Mouse (Mus musculus) cortical plate, adult 2 months (tissue): ENCODE measurements around the gene Tex264. TPM values are rescaled to one million over a fixed set of nuclear protein-coding genes. Genes with fewer than 3 reads are reported as not detected.
"Not testable (repeated sequence)": the region's sequence is repeated elsewhere in the genome, so short reads cannot be mapped to it uniquely, and the experiment has no call there.

Experiments used
- H3K27ac ChIP-seq: fragments of 200-500 bp; 2 replicates; pipeline ENCODE4 v1.5.1; 2012; ENCODE audit warnings: low read length, control low read depth, inconsistent platforms; ENCODE audit not compliant: insufficient read depth
- H3K4me1 ChIP-seq: fragments of 200-500 bp; 2 replicates; pipeline ENCODE4 v1.6.1; 2011; ENCODE audit warnings: low read length; ENCODE audit not compliant: control insufficient read depth, insufficient read depth
- H3K4me3 ChIP-seq: fragments of 200-500 bp; 2 replicates; pipeline ENCODE4 v1.5.1; 2011; ENCODE audit warnings: mild to moderate bottlenecking, low read length, control low read depth; ENCODE audit not compliant: insufficient read depth
- CTCF ChIP-seq: fragments of 200-500 bp; IDR thresholded peaks from 2 replicates; pipeline ENCODE4 v1.5.1; 2011; ENCODE audit warnings: mild to moderate bottlenecking, control low read depth, low read length; ENCODE audit not compliant: insufficient read depth; ENCODE audit errors: extremely low read depth
- POLR2A ChIP-seq: fragments of 200-500 bp; IDR thresholded peaks from 2 replicates; pipeline ENCODE4 v1.6.1; 2011; ENCODE audit warnings: mild to moderate bottlenecking, low read length, control low read depth; ENCODE audit not compliant: insufficient read depth; ENCODE audit errors: extremely low read depth
- polyA plus RNA-seq: library from polyadenylated mRNA; depleted of rRNA; stranded (reverse); fragments of >200 nt; gene quantifications from 2 replicates; pipeline ENCODE4 v1.2.3, GENCODE M21; 2012

The Tex264 gene
- polyA plus RNA-seq, 1 experiment = 109 TPM

DNA sequence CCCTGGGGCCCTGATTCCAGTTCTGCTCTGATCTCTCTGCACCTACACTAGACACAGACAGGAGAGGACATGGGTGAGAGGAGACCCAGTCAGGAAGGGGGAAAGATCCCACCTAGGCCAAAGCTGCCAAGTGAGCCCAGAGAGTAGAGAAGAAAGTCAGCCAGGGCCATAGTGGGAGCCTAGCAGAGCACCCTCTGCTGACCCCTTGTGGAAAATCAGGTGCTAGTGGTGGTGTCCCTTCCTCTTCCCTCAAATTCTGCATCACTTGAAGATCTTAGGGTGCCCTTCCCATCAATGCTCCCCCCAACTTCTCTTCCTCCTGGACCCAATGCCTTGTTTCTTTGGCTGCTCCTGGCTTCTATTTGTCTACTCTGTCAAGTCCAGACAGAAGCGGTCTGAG is 33.0 kb downstream of the Tex264 start:
- TF ChIP-seq CTCF (peak; percentile 51), POLR2A (no peak)
- peak overlapping the region; percentile 12; the same call in 1 of the 2 replicates for H3K4me3 ChIP-seq
- H3K4me1 ChIP-seq = peaks cover 7% of the 10 kb centered on the region; the same call in 1 of the 2 replicates
- H3K27ac ChIP-seq = no peak overlapping the region

DNA sequence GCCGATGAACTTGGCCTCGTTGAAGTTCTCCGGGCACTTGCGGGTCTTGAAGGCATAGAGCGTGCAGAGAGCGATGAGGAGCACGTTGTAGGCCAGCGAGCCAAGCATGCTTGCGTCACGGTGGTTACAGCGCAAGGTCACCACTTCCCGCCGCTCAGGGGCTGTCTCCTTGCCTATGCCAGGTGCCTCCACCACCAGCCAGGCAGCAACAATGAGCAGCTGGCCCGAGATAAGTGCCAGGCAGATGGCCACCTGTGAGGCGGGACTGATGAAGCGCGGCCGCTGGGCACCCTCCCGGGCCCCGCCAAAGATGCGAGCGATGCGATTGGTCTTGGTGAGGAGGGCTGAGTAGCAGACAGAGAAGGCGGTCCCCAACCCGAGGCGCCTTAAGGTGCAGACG is 38.5 kb downstream of the Tex264 start:
- Histone ChIP-seq H3K4me1 (peaks cover 3% of the 10 kb centered on the region; the same call in 1 of the 2 replicates), H3K27ac (no peak overlapping the region), H3K4me3 (no peak overlapping the region)
- no peak for TF ChIP-seq POLR2A
- no peak for TF ChIP-seq CTCF

DNA sequence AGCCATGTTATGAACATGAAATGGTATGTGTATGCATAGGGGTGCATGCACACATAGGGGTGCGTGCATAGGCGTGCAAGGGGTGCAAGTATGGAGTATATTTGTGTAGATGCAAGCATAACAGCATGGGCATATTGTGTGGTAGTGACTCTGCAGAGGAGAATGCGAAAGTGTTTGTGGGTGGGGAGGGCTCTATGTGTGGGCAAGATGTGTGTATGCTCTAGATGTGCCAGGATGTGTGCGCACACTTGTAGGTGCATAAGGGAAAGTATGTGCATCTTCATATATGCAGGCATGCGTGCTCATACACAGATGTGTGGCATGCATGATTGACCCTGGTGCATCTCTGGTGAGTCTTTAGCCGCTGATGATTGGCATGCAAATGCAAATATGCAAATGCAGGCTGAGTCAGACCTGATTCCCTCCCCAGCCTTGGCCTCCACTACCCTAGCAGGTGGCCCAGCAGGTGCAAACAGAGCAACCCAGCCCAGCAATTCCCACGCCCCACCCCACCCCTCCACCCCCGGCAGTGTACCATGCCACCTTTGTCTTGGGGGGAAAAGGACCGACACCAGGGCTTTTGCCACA is 39.9 kb downstream of the Tex264 start:
- Histone ChIP-seq H3K27ac (no peak overlapping the region), H3K4me1 (peaks cover 3% of the 10 kb centered on the region; the same call in 1 of the 2 replicates), H3K4me3 (no peak overlapping the region)
- TF ChIP-seq CTCF (no peak), POLR2A (no peak)

DNA sequence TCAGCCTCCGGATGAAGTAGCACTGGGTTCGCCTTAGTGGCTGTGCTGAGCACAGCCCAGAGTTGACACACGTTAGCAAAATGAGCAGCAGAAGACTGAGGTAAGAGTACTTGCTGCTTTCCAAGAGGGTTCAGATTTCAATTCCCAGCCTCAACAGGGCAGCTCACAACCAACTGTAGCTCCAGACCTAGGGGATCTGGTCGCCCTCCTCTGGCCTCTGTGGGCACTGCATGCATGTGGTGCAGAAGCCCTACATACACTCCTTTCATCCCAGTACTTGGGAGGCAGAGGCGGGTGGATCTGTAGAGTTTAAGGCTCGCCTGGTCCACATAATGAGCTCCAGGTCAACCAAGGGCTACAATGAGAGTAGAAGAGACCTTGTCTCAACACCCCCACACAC is 41.9 kb downstream of the Tex264 start:
- peaks cover 3% of the 10 kb centered on the region; the same call in 1 of the 2 replicates for H3K4me1 ChIP-seq
- H3K4me3 ChIP-seq = no peak overlapping the region
- TF ChIP-seq CTCF = 0 out of 2 replicates have a peak, but pooled peaks have one; percentile 31
- TF ChIP-seq POLR2A = no peak
- H3K27ac ChIP-seq = no peak overlapping the region

DNA sequence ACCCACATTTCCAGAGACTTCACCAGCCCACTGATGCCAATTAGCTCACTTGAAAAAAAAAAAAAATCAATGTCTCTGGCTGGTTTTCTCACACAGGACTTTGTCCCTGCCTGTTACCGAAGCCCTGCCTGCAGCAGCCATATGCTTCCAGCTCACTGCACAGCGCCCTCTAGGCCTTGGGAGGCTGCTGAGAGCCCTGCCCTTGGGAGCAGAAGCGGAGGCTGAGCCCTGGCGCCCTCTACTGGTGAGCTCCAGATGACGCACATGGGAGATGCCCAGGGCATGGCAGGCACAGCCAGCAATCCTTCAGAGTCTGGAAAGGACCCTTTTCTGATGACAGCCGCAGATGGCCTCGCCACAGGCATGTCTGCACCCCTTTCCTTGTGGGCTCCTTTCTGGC is 42.6 kb downstream of the Tex264 start:
- peaks cover 3% of the 10 kb centered on the region; the same call in 1 of the 2 replicates for H3K4me1 ChIP-seq
- H3K27ac ChIP-seq = no peak overlapping the region
- H3K4me3 ChIP-seq = no peak overlapping the region
- no peak for TF ChIP-seq POLR2A
- TF ChIP-seq CTCF = peak; percentile 85

DNA sequence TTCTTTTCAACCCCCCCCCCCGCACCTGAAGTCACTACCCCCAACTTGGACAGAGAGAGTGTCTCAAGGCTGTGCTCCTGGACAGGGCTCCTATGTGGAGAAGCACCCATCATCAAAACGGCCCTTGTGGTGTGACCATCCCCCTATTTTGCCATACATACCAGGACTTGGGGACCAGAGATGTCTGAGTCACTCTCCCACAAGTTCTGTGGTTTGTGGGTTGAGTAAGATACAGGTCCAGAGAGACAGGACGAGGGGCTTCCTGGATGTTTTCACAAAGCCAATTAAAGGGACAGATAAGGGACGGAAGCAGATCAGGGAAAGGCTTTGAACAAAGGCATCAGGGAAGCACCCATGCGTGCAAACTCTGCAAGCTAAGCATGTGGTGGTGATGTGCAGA is 44.4 kb downstream of the Tex264 start:
- H3K27ac ChIP-seq = no peak overlapping the region
- peaks cover 3% of the 10 kb centered on the region; the same call in 1 of the 2 replicates for H3K4me1 ChIP-seq
- no peak overlapping the region for H3K4me3 ChIP-seq
- TF ChIP-seq CTCF = no peak
- TF ChIP-seq POLR2A = no peak

DNA sequence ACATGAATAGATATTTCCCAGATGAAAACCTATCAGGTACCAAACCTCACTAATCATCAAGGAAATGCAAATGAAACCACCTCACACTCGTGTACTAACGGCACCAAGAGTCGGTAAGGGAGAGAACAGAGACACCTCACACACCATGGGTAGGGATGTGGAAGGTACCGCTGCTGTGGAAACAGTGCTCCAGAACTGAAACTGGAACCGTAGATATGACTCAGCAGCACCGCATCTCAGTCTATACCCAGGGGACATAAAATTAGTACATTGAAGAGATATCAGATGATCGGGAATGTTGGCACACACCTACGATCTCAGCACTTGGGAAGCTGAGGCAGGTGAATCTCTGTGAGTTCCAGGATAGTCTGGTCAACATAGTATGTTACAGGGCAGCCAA is 47.6 kb downstream of the Tex264 start:
- no peak overlapping the region for H3K27ac ChIP-seq
- no peaks in the 10 kb centered on the region for H3K4me1 ChIP-seq
- no peak overlapping the region for H3K4me3 ChIP-seq
- TF ChIP-seq POLR2A (no peak), CTCF (no peak)

DNA sequence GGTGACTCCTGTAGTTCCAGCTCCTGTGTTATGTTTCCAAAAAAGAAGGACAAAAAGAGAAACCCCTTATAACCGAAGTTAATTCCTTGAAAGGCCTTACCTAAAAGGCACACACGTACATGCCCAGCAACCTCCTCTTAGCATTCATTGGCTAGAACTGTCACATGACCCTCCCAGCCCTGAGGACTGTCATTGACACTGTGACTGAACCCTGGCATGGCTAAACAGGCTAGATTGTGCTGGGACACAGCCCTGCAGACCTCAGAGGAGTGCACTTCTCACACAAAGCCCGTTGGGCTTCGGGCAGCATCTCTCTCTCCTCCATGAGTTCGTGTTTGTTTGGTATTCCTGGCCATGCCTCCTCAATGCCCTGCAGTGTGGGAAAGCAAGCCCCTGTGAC is 53.5 kb downstream of the Tex264 start:
- TF ChIP-seq POLR2A (no peak), CTCF (no peak)
- H3K4me1 ChIP-seq = no peaks in the 10 kb centered on the region
- no peak overlapping the region for H3K27ac ChIP-seq
- H3K4me3 ChIP-seq = no peak overlapping the region

DNA sequence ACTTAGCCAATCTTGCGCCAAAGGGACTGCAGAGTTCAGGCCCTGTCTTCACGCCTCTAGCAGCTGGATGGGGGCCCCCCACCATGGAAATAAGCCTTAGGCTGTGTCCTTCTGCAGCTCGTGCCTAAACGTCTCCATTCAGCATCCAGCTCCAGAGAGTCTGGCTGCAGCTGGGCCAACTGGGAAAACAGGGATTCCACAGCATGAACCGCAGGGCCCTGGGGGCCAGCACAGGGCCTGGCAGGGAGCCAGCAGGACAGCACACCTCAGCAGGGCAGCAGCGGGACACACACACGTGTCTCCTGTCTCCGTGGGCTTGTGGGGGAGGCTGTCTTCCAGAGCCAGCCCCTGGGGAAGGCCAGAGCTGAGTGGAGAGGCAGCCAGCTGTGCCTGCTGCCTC is 57.9 kb downstream of the Tex264 start:
- H3K4me3 ChIP-seq, H3K27ac ChIP-seq, H3K4me1 ChIP-seq: not testable (repeated sequence)

DNA sequence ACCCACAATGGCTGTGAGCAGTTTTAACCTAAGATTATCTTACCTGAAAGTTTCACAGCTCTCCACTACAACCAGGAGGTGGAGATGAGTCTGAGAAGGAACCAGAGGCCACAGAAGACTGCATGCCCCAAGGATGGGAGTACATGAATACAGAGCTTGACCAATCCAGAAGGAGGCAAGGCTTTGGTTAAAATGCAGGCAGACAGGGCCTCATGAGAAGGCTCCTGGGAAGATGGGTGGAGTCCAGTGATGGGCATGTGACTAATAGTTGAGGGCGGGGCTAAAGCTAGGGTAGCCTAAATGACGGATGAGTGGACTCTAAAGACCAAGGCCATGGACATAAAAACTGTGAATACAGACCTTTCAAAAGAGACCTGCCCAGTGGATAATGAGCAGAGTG is 59.4 kb downstream of the Tex264 start, which contains the start of gene Iqcf6:
Gene Iqcf6 (plus strand): TSS at position 301 of the 400 bp plus-strand sequence.
- H3K4me1 ChIP-seq = no peaks in the 10 kb centered on the region
- no peak within 1 kb of the TSS for H3K4me3 ChIP-seq
- no peak within 1 kb of the TSS for H3K27ac ChIP-seq
- TF ChIP-seq CTCF (no peak), POLR2A (no peak)

DNA sequence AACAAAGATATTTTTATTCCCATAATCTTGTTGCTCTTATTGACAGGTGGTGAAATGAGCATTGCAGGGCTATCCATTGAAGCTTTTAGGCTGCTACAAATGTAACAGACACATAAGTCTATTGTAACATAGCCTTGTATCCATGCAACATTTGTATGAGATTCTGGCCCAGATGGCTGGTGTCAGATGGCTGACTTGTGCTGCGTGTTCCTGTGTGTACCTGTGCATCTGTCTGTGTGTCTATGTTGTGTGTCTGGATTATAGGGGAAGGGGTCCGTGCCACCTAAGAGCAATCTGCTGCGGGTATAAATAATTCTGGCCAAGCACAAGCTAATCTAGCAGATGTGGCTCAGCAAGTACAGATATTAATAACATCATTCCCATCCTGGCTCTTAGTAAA is 68.2 kb downstream of the Tex264 start:
- H3K4me1 ChIP-seq = peaks cover 3% of the 10 kb centered on the region; the same call in 1 of the 2 replicates
- H3K4me3 ChIP-seq = no peak overlapping the region
- no peak overlapping the region for H3K27ac ChIP-seq
- no peak for TF ChIP-seq CTCF
- TF ChIP-seq POLR2A = no peak
